Mouse (Mus musculus): ENCODE results near the gene Mllt1. TPM values are rescaled to one million over a fixed set of nuclear protein-coding genes. Genes with fewer than 3 reads are reported as not detected.

Mllt1 gene
- polyA plus RNA-seq (2015; fragmentation: Nextera tagmentation; extraction: Ambion mirVana), result 51.9 and 56.7 TPM in 2 replicates

DNA sequence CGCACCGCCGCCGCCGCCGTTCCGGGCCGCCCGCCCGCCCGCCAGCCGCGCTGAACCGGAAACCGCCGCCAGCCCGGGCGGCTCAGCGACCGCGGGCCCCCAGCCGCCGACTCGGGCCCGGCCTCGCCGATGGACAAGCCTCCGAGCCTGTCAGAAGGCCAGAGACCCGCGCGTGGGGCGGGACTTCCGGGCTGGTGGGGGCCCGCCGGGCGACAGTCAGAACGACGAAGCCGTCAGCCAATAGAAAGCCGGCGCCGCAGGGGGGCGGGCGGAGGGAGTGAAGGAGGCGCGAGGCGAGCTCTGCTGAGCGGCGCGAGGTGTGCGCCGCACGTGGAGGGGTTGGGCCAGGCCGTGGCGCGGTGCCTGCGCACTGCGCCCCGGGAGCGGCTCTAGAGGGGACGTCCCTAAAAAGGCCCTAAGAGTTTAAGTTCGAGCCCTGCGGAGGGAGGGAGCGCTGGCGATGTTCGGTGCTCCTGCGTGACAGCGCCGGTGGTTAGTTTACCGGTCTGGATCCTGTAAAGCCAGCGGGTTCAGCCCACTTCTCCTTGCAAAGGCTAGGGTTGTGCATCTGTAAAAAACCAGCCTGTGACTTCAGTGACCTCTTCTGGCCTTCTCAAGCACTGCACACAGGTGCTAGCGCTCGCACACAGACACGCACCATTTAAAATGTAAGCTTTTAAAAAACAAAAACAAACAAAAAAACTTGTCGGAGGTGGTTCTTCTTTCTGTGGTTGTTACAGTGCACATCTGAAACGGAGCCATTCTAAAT is at the start of gene Mllt1:
TSS of gene Mllt1 (minus strand) at position 53 of the 769 bp plus-strand sequence.

DNA sequence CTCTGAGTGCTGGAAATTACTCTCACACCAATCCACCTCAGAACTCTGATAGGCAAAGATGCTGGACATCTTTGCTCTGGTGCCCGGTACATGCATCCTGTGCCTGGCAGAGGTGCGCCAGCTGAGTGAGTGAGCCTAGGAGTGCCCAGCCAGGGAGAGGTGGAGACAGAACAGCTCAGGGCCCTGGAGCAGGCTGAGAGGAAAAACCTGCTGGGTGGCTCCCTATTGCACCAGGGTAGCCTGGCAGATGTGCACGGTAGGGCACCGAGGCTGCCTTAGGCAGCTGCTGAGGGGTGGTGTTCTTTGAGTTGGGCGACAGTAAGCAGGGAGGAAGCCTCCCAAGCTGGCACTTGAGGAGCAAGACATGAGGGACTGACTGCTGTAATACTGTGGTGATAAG is 46.8 kb upstream of the Mllt1 start, which contains the start of gene Acer1:
TSS of gene Acer1 (minus strand) at position 114 of the 400 bp plus-strand sequence.

DNA sequence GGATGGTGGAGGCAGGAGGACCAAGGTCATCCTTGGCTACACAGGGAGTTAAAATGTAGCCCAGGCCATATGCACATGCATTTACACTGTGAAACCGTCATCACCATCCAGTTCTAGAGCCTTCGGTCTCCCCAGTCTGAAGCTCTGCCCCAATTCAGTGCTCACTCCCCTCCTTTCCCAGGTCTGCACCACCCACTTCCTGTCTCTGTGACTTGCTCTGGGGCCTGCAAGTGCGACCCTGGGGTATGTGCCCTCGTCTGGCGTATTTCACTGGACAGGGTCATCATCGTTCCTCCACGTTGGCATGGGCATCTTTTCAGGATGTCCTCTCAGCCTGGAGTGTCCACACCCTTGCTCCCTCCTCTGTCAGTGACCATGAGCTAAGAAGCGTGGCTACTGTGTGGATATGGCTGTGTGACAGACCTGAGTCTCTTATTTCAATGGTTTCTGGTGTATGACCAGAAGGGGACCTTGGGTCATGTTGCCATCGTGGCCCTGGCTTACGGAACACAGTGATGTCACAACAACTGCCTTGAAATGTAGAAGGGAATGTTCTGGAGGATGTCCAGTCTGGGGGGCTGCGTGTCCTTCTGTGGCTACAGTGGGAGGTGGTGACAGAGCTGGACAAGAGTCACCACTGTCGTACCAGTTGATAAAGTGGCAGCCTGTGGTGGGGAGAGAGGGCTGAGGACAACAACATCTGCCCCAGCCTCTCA is 60.1 kb downstream of the Mllt1 start, which contains the start of gene 1700061G19Rik:
TSS of gene 1700061G19Rik (plus strand) at position 542 of the 716 bp plus-strand sequence.

DNA sequence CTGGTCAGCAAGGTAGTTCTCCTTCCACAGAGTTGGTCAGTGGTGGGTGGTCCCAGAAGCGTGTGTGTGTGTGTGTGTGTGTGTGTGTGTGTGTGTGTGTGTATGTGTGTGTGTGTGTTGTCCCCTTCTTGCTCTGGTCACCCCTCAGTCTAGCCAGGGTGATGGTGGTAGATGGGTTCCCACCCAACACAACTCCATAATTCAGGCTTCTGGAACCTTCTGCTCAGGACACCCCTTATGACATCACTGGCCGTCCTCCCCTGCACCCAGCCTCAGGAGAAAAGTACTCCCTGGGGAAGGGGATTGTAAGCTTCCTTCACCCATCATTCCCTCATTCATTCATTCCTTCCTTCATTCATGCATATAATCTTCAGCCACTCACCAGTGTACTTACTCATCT is 61.0 kb downstream of the Mllt1 start, which contains the start of gene Acsbg2:
TSS of gene Acsbg2 (minus strand) at position 211 of the 400 bp plus-strand sequence.

Other genes with a start within 250 kb of the Mllt1 start
- 830 and 877 TPM in 2 replicates for gene Ndufa11, start 217.6 kb downstream of the Mllt1 start, polyA plus RNA-seq (2015; fragmentation: Nextera tagmentation; extraction: Ambion mirVana)
- gene Vmac, start 217.4 kb downstream of the Mllt1 start, polyA plus RNA-seq (2015; fragmentation: Nextera tagmentation; extraction: Ambion mirVana), result 13.2 and 19.0 TPM in 2 replicates
- gene Nrtn, start 177.9 kb downstream of the Mllt1 start, polyA plus RNA-seq (2015; fragmentation: Nextera tagmentation; extraction: Ambion mirVana), result 6.2 and 7.9 TPM in 2 replicates
- 85.8 and 101 TPM in 2 replicates for gene Dus3l, start 170.7 kb downstream of the Mllt1 start, polyA plus RNA-seq (2015; fragmentation: Nextera tagmentation; extraction: Ambion mirVana)
- 0.33 and 0.53 TPM in 2 replicates for gene Prr22, start 165.2 kb downstream of the Mllt1 start, polyA plus RNA-seq (2015; fragmentation: Nextera tagmentation; extraction: Ambion mirVana)
- 3.5 and 4.8 TPM in 2 replicates for gene Rfx2, start 104.4 kb downstream of the Mllt1 start, polyA plus RNA-seq (2015; fragmentation: Nextera tagmentation; extraction: Ambion mirVana)
- not detected in 2 replicates for gene Acsbg2, start 61.0 kb downstream of the Mllt1 start, polyA plus RNA-seq (2015; fragmentation: Nextera tagmentation; extraction: Ambion mirVana)
- 0.15 and 0.24 TPM in 2 replicates for gene 1700061G19Rik, start 59.9 kb downstream of the Mllt1 start, polyA plus RNA-seq (2015; fragmentation: Nextera tagmentation; extraction: Ambion mirVana)
- gene Acer1, start 46.7 kb upstream of the Mllt1 start, polyA plus RNA-seq (2015; fragmentation: Nextera tagmentation; extraction: Ambion mirVana), result not detected in 2 replicates
- 171 and 179 TPM in 2 replicates for gene Clpp, start 54.9 kb upstream of the Mllt1 start, polyA plus RNA-seq (2015; fragmentation: Nextera tagmentation; extraction: Ambion mirVana)
- gene Alkbh7, start 61.9 kb upstream of the Mllt1 start, polyA plus RNA-seq (2015; fragmentation: Nextera tagmentation; extraction: Ambion mirVana), result 81.0 and 82.8 TPM in 2 replicates
- 0.62 TPM in 1 of 2 replicates, not detected in the other for gene Pspn, start 64.6 kb upstream of the Mllt1 start, polyA plus RNA-seq (2015; fragmentation: Nextera tagmentation; extraction: Ambion mirVana)
- gene Gtf2f1, start 75.9 kb upstream of the Mllt1 start, polyA plus RNA-seq (2015; fragmentation: Nextera tagmentation; extraction: Ambion mirVana), result 47.1 and 52.5 TPM in 2 replicates
- 0.39 TPM in 2 replicates for gene Gm17949, start 76.1 kb upstream of the Mllt1 start, polyA plus RNA-seq (2015; fragmentation: Nextera tagmentation; extraction: Ambion mirVana)
- gene Khsrp, start 96.1 kb upstream of the Mllt1 start, polyA plus RNA-seq (2015; fragmentation: Nextera tagmentation; extraction: Ambion mirVana), result 27.2 and 28.1 TPM in 2 replicates
- gene Slc25a41, start 106.2 kb upstream of the Mllt1 start, polyA plus RNA-seq (2015; fragmentation: Nextera tagmentation; extraction: Ambion mirVana), result not detected in 2 replicates
- 2.5 and 3.3 TPM in 2 replicates for gene Crb3, start 123.7 kb upstream of the Mllt1 start, polyA plus RNA-seq (2015; fragmentation: Nextera tagmentation; extraction: Ambion mirVana)
- 54.5 and 58.2 TPM in 2 replicates for gene Slc25a23, start 124.4 kb upstream of the Mllt1 start, polyA plus RNA-seq (2015; fragmentation: Nextera tagmentation; extraction: Ambion mirVana)
- gene Dennd1c, start 143.1 kb upstream of the Mllt1 start, polyA plus RNA-seq (2015; fragmentation: Nextera tagmentation; extraction: Ambion mirVana), result 2.1 and 2.5 TPM in 2 replicates
- 282 and 305 TPM in 2 replicates for gene Tubb4a, start 152.4 kb upstream of the Mllt1 start, polyA plus RNA-seq (2015; fragmentation: Nextera tagmentation; extraction: Ambion mirVana)
- 5.9 and 6.7 TPM in 2 replicates for gene Tnfsf9, start 169.9 kb upstream of the Mllt1 start, polyA plus RNA-seq (2015; fragmentation: Nextera tagmentation; extraction: Ambion mirVana)
- gene Cd70, start 214.4 kb upstream of the Mllt1 start, polyA plus RNA-seq (2015; fragmentation: Nextera tagmentation; extraction: Ambion mirVana), result 1.4 and 2.6 TPM in 2 replicates

All from neural tube, postnatal 0 days (tissue).